Comparison of ENCODE assay signal across 16 mouse cellular contexts in the genomic region with DNA sequence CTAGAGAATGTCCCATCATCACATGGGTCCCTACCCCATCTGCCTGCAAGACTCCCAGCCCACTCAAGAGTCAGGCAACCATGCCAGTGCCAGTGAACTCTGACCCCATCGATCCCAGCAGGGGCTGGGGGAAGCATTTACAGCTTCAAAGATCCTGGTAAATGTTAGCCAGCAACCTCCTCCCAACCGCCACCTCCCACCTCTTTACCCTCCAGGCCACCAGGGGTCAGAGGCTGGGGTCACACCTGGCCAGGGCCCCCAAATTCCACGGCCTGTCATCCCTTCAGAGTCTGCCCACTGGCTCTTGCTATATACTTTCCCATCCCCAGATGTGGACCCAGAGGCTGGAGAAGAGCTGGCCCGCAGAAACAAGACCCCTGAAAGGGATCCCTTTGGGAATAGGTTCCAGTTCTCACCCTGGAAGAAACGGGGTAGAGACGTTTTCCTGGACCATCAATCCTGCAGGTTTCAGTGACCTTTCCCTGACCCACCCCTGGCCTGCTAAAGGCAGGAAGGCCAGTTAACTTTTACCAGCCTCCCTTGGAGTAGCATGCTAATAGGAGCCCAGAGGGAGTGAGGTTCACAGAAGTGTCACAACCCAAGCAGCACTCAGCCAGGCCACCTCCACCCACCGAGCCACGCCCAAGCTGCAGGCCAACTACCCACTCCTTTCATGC.
DNase-seq lines count a peak whose midpoint lies in the region; ATAC-seq and TF ChIP-seq lines count a peak whose summit lies in the region.
"Had no signal": no experiment of that assay in that cellular context is flagged by ENCODE, and none has a peak within 500 bp of the region (broad histone marks: within the 10 kb centered on the region; RNA-seq: fewer than 3 reads in every experiment).

No protein-coding gene starts in this region.

- DNase-seq in gastrocnemius, adult 2 months, result no peak
- DNase-seq in gastrocnemius, postnatal 4 days (ENCODE audit: low spot score in 2 of 2), result no peak
- DNase-seq in neural tube, embryonic 10.5 days (ENCODE audit: extremely low spot score, low spot score), result peak; percentile 43
- DNase-seq in kidney, postnatal 25 days, result peak; percentile 20 to 71
- no peak for DNase-seq in left cerebral cortex, adult 18-20 months (ENCODE audit: low spot score in 2 of 2)
- no peak for DNase-seq in layer of hippocampus, postnatal 36 days
- DNase-seq in right cerebral cortex, adult 2 months (ENCODE audit: low spot score in 2 of 2), result no peak
- DNase-seq: cerebellum, adult 11-12 months; gastrocnemius, postnatal 25 days; heart, postnatal 10 days had no signal

- no peaks in the 10 kb centered on the region for H3K9me3 ChIP-seq in neural tube, embryonic 15.5 days (replicated peaks)
- H3K9me3 ChIP-seq: embryonic facial prominence, embryonic 13.5 days; intestine, embryonic 15.5 days; liver, embryonic 15.5 days had no signal

- H3K27ac ChIP-seq in gastrocnemius, adult 2 months, result peak overlapping the region; percentile 63
- H3K27ac ChIP-seq in neural tube, embryonic 15.5 days (replicated peaks), result no peak overlapping the region
- H3K27ac ChIP-seq: embryonic facial prominence, embryonic 13.5 days; left cerebral cortex, adult 2 months; liver, embryonic 15.5 days had no signal

- TF ChIP-seq CTCF in gastrocnemius, adult 2 months (IDR thresholded peaks at IDR 0.05), result no peak

- no peak overlapping the region for H3K4me2 ChIP-seq in neural tube, embryonic 15.5 days
- H3K4me2 ChIP-seq: embryonic facial prominence, embryonic 13.5 days; intestine, embryonic 15.5 days; liver, embryonic 15.5 days had no signal

- no peak for ATAC-seq in neural tube, embryonic 15.5 days (ENCODE audit: low FRiP score)
- ATAC-seq: forebrain, embryonic 16.5 days; intestine, embryonic 15.5 days had no signal

- no peak overlapping the region for H3K9ac ChIP-seq in neural tube, embryonic 15.5 days (replicated peaks)
- H3K9ac ChIP-seq: embryonic facial prominence, embryonic 13.5 days; intestine, embryonic 15.5 days; liver, embryonic 15.5 days had no signal

- H3K36me3 ChIP-seq in neural tube, embryonic 15.5 days, result no peaks in the 10 kb centered on the region
- H3K36me3 ChIP-seq: embryonic facial prominence, embryonic 13.5 days; intestine, embryonic 15.5 days; liver, embryonic 15.5 days had no signal

- peaks cover 17% of the 10 kb centered on the region for H3K4me1 ChIP-seq in neural tube, embryonic 15.5 days

- no peak overlapping the region for H3K4me3 ChIP-seq in gastrocnemius, adult 2 months
- no peak overlapping the region for H3K4me3 ChIP-seq in neural tube, embryonic 15.5 days (replicated peaks)
- H3K4me3 ChIP-seq: embryonic facial prominence, embryonic 13.5 days; intestine, embryonic 15.5 days; left cerebral cortex, adult 2 months; liver, embryonic 15.5 days had no signal

- intact Hi-C loops in gastrocnemius, adult 2 months (cut with DNase I), result loop anchor here (5.0 kb wide), 2 partner anchors 48 to 157 kb away; no protein-coding TSS in a partner anchor

- peaks cover 7% of the 10 kb centered on the region; the same call in 1 of the 2 replicates for H3K27me3 ChIP-seq in neural tube, embryonic 15.5 days (replicated peaks)
- H3K27me3 ChIP-seq: embryonic facial prominence, embryonic 13.5 days; intestine, embryonic 15.5 days; liver, embryonic 15.5 days had no signal

- WGBS in neural tube, embryonic 15.5 days, result 31% methylated on average over 8 of the region's 8 CpGs

Comparison
In these comparisons a context has a peak if more than half of its experiments do, and no peak if none do; other contexts are left out.
1. DNase-seq: peak in neural tube, embryonic 10.5 days (single experiment) and kidney, postnatal 25 days (2 of 2); none in gastrocnemius, adult 2 months (single experiment), gastrocnemius, postnatal 4 days (0 of 2), left cerebral cortex, adult 18-20 months (0 of 2), layer of hippocampus, postnatal 36 days (0 of 2) and right cerebral cortex, adult 2 months (0 of 2).